Mouse (Mus musculus): ENCODE data around the gene Bst2.

The Bst2 gene

DNA sequence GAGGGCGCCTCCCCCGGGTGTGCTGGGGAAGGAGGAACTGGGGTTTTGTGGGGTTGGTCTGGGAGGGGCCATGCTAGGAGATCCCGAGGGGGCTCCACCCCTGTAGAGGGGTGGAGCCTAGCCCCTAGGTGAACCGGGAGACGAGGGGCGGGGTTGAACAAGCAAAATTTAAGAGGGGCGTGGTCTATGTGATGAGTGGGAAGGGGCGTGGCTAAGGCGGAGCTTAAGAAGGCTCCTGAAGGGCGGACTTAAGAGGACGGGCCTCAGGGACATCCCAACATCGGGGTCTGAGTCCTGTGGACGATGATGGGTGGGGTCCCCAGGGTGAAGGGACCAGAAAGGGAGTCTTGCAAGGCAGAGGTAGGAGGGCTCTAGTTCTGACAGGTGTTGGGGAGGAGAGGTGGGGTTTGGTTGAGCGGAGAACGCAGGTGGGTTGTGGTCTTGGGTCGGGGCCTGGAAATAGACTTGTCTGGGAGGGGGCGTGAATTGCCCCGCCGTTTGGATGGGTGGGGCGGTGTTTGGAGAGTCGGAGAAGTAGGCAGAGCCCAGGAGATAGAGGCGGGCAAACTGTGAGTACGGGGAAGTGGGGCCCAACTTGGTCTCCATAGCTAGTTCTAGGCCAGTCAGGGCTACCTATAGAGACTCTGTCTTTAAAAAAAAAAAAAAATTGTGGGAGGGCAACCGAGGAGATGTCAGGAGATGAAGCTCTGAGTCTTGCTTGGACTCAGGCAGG is 21.9 kb upstream of the Bst2 start:
- peak; percentile 98 for DNase-seq (ENCODE audit: low read depth, low spot score)

DNA sequence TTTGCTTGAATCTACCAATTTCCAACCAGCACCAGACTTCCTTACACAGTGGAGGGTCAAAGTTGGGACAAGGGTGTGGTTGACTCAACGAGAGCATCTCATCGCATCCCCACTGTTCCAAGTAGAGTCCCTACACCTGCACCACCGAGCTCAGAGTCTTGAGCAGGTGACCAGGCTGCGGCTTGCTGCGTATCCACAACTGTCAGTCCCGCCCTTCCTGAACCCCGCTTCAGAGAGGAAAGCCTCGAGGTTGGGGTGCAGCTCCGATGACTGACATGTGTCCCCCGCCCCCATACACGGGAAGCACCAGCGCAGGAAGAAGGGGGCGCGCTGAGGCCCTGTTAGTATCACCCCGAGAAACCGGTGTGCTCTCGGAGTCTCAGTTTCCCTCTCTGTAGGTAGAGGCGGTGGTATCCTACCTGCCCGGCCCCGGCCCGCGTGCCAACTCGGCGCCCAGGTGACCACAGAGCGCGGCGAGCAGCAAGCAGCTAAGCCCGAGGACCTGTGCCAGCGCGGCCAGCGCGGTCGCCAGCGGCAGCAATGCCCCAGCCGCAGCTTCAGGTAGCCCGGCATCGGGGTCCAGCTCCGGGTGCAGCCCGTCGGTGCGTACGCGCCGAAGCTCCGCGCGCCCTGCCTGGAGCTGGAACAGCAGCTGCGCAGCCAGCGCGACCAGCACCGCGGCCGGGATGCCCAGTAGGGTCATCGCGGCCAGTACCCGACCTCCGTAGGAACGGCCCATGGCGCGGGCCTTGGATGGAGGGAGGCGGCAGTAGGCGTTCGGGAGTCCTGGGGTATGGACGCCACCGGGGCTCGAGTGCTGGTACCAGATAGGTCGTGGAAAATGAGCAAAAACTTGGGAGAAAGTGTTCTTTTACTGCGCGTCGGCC is 21.1 kb upstream of the Bst2 start, which contains the start of gene Tmem221:
Gene Tmem221 (minus strand): TSS at position 801 of the 887 bp plus-strand sequence.
- DNase-seq (ENCODE audit: low read depth, low spot score): peak; percentile 57

DNA sequence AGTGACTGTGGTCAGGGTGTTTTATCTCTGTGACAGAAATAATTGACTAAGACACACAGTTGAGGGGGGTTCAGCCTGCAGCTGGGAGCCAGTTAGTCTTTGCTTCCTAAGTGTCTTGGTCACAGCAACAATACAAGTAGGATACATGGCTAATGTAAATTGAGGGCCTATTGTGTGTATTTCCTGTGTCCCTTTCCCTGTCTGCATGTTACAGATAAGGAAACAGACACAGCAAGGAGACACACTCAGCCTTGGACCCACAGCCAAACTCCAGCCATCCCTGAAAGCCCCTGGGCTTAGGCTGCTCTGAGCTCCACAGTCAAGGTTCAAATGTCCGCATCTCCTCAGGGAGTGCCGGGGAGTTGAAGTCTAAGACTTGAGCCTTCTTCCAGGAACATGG is 17.4 kb upstream of the Bst2 start:
- no peak for DNase-seq (ENCODE audit: low read depth, low spot score)

DNA sequence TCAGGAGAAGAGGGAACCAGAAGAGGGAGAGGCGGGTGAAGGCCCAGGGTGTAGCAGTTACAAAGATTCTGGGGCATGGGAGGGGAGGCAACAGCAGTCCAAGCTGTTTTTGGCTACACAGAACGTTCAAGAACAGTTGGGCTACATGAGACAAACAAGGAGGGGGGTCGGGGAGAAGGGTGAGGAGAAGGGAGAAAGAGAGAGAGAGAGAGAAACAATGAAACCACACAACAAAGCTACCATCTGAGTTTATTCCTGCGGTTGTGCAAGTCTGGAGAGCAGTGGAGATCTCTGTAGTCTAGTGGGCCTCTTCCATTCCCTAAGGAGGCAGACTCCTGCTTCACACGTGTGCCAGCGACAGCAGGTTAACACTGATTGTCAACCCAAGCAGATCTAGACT is 16.7 kb upstream of the Bst2 start:
- no peak for DNase-seq (ENCODE audit: low read depth, low spot score)

DNA sequence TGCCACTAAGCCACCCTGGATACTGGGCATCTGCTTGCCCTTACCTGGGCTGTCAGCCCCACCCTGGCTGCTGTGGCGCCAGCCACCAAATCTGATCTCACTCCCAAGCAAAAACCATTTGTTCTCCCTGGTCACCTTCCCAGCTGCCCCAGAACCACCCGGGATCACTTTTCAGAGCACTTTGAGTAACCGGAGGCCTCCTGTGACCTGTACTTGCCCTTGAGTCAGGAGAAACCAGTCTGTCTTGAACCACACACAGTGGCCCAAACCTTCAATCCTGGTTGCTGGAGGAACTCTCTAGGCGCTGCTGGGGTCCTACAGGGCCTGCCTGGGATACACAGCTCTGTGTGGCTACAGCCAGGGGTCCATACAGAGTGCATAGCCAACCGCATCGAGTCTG is 15.5 kb upstream of the Bst2 start:
- DNase-seq (ENCODE audit: low read depth, low spot score): no peak

DNA sequence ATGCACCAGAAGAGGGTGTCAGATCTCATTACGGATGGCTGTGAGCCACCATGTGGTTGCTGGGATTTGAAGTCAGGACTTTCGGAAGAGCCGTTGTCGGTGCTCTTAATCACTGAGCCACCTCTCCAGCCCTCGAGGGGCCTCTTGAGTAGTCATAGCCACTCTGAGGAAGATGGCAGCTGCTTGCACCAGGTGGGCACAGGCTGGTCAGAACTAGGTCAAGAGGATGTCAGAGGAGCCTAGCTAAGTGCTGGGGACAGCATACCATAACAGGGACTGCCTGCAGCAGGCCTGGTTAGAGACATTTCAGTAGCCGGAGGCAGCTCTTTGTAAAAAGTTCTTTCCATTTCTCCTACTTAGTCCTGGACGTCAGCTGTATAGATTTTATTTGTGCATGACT is 13.5 kb upstream of the Bst2 start:
- no peak for DNase-seq (ENCODE audit: low read depth, low spot score)

DNA sequence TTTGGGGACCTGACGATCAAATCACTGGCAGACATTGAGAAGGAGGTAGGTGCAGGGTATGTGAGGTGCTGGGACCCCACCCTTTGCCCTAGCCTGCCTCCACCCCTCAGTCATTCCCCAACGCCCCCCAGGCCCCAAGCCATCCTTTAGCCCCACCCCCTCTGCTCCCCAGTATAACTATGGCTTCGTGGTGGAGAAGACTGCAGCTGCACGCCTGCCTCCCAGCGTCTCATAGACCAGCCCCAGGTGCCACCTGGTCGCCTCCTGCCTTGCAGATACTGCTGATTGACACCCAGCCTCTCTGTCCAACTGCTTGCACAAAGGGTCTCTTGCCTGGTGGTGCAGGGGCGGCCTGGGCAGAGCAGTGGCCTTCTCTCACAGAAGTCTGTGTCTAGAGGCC is 10.3 kb upstream of the Bst2 start:
- DNase-seq (ENCODE audit: low read depth, low spot score): no peak

DNA sequence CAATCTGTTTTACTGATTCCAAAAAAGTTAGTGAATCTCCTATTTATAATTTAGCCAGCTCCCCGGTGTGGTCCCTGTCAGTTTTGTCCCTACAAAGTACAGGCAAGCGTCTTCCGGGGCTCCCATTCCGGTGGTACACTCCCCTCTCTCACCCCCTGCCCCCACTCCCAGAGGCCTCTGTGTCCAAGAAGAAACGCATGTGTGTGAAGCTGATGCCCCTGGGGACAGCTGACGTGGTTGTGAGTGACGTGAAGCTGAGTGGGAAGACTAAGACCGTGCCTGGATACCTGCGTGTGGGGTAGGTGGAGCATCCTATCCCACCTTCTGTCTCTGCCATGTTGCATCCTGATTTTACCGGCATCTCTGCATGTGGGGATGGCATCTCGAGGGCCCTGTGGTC is 7.8 kb upstream of the Bst2 start:
- no peak for DNase-seq (ENCODE audit: low read depth, low spot score)

DNA sequence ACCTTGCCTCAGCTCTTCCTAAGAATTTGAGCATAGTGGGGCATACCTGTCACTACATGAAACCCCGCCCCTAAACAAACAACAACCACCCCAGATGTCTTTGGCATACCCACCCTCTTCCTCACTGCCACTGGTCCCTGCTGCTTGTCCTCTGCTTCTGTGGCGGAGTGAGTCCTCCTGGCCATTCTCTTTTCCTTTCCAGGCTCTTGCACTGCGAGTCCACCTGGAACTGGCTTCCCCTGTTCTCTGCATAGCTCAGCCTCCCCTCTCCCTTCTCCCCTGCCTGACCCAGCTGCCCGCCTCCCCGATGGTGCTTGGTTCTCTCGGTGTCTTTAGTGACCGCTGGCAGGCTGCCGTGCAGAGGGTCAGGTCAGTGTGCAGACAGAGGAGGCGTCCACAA is 6.5 kb upstream of the Bst2 start:
- no peak for DNase-seq (ENCODE audit: low read depth, low spot score)

DNA sequence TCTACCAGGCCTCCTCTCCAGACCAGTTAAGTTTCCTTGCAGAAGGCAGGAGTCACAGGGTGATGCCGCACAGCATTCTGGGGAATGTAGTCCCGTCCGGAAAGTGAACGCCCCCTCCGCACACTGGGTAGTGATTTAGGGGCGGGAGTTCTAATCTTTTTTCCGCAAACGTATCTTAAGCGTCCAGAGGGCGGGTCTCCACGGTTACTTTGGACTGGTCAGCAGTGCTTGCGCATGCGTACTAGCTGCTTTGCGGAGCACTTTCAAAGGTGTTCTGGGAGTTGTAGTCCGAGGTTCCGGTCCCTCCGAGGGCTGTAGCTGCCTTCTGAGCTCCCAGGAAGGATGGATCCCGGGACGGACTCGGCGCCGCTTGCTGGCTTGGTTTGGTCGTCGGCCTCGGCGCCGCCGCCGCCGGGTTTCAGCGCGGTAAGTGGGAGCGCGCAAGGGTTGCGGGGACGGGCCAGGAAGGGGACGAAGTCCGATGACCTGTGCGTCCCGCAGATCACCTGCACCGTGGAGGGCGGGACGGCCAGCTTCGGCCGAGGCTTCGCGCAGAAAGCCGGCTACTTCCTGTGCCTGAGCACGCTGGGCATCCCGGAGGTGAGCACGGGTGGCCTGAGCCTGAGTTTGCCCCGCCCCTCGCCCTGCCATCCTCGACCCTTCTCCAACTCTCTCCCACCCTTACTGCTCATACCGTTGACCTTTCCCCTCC is 5.5 kb upstream of the Bst2 start, which contains the start of gene Mvb12a:
Gene Mvb12a (plus strand): TSS at position 291 of the 712 bp plus-strand sequence.
- DNase-seq (ENCODE audit: low read depth, low spot score): peak; percentile 100

DNA sequence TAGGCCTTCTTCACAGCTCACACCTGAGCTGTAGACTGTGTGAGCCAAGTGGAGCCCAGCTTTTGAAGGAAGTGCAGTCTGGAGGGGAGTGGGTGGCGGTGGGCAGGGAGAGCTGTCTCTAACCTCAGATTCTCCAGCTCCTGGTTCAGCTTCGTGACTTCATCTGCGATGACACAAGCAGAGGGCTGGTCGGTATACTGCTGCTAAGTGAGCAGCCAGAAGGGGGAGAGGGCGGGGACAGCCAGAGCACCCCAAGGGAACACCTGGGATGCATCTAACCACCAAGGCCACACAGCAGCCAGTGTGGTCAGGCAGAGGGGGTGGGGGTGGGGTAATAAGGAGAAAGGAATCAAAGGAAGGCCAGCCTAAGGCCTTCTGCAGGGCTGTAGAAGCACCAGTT is 1.6 kb downstream of the Bst2 start:
- DNase-seq (ENCODE audit: low read depth, low spot score): no peak

DNA sequence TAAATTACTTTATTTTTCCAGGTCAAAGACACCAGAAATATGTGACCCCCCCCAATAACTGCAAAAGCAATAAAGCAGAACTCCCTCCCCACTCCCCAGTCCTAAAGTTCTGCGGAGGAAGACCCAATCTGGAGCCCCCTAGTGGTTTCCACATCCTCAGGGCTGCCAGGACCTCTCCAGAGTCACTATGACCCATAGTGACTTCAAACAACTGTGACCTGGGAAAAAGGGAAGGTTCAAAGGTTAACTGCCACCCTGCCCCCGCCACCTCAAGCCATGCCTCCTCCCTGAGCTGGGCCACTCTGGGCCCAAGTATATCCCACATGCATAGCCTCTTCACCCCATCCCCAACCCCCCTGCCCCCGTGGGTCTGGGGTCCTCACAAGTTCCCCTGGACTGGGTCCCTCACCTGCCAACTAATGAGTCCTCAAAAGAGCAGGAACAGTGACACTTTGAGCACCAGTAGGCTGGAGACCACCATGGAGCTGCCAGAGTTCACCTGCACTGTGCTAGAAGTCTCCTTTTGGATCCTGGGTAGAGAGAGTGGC is 2.9 kb downstream of the Bst2 start:
- DNase-seq (ENCODE audit: low read depth, low spot score): no peak

DNA sequence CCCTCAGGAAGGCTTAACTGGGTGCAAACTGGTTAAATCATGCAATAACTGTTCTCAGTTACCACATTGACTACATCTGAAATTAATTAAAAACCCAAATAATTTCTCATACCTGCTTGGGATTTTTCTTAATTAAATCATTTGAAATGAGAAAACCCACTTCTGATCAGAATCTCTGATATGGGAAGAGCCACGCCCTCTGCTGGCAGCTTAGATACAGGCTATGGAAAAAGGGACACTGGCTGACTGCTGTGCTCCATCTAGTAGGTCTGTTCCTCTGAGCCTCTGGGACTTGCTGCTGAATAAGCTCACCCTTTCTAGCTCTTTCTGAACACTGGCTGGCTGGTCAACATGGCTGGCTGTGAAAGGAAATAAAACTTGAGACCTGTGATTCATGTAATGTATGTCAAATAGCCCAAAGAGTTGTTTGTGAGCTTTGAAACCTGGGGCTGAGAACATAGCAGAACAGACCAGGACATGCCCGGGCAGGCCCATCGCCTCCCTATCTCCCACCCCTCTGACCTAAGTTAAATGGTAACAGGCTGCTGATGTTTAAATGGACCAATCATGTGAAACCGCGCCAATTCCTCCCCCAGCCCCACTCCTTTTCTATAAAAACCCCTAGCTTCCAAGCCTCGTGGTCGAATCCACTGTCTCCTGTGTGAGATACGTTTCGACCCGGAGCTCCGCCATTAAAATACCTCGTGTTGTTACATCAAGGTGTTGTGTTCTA is 6.4 kb downstream of the Bst2 start:
- DNase-seq (ENCODE audit: low read depth, low spot score): peak; percentile 89

DNA sequence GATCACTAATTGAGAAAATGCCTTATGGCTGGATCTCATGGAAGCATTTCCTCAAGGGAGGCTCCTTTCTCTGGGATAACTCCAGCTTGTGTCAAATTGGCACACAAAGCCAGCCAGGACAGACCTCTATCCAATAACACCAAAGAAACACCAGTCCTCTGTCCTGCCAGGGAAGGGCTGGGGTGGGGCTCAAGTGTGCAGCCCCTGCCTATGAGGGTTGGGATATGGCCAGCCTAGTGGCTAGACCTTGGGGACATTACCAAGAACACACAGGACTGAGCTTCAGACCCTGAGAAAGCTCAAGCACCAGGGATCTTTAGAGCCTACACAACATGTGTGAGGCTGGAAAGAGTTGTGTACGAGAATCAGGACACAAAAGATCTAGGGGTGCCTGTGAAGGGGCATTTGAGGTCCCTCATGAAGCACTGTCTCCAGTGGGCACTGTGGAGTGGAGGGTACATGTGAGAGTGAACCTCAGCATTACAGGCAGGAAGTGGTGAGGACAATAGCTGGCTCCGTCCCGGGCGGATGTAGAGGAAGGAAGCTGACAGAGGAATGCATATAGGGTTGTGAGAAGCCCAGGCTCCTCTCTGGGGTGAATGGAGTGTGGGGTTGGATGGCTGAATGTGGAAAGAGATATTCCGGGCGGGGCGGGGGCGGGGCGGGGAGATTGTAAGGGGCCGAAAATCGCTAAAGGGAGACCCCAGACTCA is 8.7 kb downstream of the Bst2 start:
- no peak for DNase-seq (ENCODE audit: low read depth, low spot score)

DNA sequence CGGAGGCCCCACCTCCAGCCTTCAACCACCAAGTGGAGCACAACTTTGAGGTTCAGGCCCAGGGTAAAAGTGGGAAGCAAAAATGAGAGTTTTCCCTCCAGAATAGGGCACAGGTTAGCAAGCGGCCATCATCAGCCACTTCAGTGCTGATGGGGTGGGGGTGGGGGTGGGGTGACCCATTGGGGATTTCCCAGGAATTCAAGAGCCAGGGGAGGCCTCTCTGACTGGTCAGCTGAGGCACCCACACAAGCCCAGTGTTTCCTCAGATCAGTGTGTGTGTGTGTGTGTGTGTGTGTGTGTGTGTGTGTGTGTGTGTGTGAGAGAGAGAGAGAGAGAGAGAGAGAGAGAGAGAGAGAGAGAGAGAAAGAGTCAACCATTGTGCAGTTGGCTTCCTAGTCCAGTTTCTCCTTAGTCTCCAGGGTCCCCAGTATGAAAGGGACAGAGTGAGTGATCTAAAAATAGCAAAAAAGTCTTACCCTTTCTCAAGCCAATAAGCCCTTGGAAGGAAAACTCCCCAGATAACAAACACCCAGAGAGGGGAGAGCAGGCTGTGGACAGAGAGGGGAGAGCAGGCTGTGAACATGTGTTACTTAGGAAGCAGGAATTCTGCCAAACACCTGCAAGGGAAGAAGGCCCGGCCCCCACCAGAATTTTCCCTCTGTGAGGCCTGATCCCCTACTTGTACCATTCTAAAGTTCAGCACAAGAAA is 9.9 kb downstream of the Bst2 start:
- DNase-seq (ENCODE audit: low read depth, low spot score): no peak

DNA sequence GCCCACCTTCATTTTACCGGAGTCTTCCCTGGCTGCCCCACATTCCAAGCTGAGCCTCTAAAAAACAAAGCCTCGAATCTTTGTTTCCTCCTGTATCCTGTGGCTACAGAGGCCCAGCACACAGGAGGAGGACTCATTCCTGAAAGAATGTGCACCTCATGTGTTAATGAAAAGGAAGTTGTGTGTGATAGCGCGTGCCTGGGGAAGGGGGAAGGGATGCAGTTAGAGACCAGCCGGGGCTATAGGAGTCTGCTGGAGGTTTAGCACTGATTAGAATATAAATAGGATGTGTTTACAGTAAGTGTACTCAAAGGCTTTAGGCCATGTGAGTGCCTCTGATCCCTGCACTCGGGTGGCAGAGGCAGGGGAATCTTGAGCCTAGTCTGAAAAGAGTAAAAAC is 11.0 kb downstream of the Bst2 start:
- DNase-seq (ENCODE audit: low read depth, low spot score): peak; percentile 95

DNA sequence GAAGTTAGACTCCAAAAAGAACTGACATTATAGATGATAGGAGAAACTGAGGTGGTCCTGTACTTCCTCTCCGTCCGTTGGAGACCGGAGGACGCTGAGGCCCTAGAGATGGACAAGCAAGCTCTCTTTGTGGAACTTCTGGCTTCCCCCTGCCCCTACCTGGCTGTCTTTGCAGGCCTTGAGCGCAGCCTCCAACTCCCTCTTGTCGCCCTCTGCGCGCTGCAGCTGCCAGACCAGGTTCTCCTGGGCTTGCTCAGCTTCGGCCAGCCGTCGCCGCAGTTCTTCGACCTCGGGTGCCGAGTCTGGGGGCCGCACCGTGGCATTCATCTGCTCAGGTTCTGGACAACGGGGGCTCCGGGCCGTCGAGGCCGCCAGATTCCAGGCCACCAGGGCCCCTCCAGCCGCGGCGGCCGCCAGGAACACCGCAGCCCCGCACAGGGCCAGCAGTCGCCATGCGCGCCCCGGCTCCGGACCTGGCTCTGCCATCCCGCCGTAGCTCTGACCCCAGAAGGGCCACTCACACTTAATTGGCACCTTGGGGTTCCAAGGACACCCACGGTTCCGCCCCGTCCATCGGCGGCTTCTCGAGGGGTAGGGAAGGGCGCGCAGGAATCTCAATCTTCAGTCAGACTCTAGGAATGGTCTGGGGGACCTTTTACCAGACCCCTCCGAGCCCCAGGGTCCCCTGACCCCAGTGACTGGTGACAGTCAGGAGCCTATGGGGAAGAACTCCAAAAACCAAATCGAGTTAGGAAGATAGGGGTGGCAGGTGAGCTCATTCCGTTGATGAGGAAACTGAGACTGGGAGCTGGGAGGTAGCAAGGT is 11.8 kb downstream of the Bst2 start, which contains the start of gene Ccdc194:
Gene Ccdc194 (minus strand): TSS at position 486 of the 825 bp plus-strand sequence.
- DNase-seq (ENCODE audit: low read depth, low spot score): no peak

DNA sequence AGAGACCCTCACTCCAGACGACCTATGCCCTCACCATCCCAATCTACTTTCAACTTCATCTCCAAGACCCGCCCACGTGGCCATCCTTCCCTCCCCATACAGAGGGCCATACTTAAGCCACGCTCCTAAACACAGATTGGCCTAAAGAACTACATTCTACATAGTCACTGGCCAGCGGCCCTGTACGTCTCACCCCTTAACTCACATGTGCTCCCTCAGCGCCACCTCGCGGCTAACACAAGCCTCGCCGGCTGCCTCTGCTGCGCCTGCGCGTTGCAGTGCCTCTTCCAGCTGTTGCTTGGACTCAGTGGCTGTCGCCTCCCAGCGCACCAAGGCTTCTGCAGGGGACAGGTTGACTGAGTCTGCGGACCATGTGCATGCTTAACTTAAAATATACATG is 15.6 kb downstream of the Bst2 start:
- peak; percentile 99 for DNase-seq (ENCODE audit: low read depth, low spot score)
